Mouse (Mus musculus) midbrain, embryonic 15.5 days (tissue): ENCODE measurements around the gene Stk19. TPM values are rescaled to one million over a fixed set of nuclear protein-coding genes. Genes with fewer than 3 reads are reported as not detected.

Experiments
- ATAC-seq: fragments of 200-750 bp; cut with Nextera tagmentation; replicated peaks from 2 replicates; pipeline ENCODE4 v1.8.0; 2017; ENCODE audit warnings: moderate TSS enrichment
- H3K27ac ChIP-seq: fragments of 300-500 bp; sonication (generic); 2 replicates; pipeline ENCODE4 v1.5.1; 2015; ENCODE audit warnings: mild to moderate bottlenecking, inconsistent platforms
- H3K27me3 ChIP-seq: fragments of 300-500 bp; sonication (generic); replicated peaks from 2 replicates; pipeline ENCODE4 v1.6.1; 2015; ENCODE audit warnings: inconsistent platforms
- H3K36me3 ChIP-seq: fragments of 300-500 bp; sonication (generic); replicated peaks from 2 replicates; pipeline ENCODE4 v1.6.1; 2015; ENCODE audit warnings: inconsistent platforms
- H3K4me1 ChIP-seq: fragments of 300-500 bp; sonication (generic); 2 replicates; pipeline ENCODE4 v1.6.1; 2015; ENCODE audit warnings: inconsistent platforms
- H3K4me2 ChIP-seq: fragments of 300-500 bp; sonication (generic); 2 replicates; pipeline ENCODE4 v1.6.1; 2015; ENCODE audit warnings: inconsistent platforms, mild to moderate bottlenecking, moderate library complexity
- H3K4me3 ChIP-seq: fragments of 300-500 bp; sonication (generic); 2 replicates; pipeline ENCODE4 v1.5.1; 2015; ENCODE audit warnings: mild to moderate bottlenecking, inconsistent platforms
- H3K9ac ChIP-seq: fragments of 300-500 bp; sonication (generic); 2 replicates; pipeline ENCODE4 v1.6.1; 2015; ENCODE audit warnings: mild to moderate bottlenecking, inconsistent platforms
- H3K9me3 ChIP-seq: fragments of 300-500 bp; sonication (generic); 2 replicates; pipeline ENCODE4 v1.6.1; 2016; ENCODE audit warnings: inconsistent platforms
- WGBS: fragments of 180-500 bp; shearing (Covaris S2); methylation state at CpG from one replicate; pipeline ENCODE4 v1.1.7; 2015; ENCODE audit warnings: mixed read lengths; 5-methylcytosine and 5-hydroxymethylcytosine counted together
- polyA plus RNA-seq: library from polyadenylated mRNA; unstranded; fragments of >200 nt; fragmentation: Nextera tagmentation; extraction: Ambion mirVana; gene quantifications from 2 replicates; pipeline ENCODE4 v1.2.1, GENCODE M21; 2015

Gene Stk19
- polyA plus RNA-seq, result 41.2 and 50.4 TPM in 2 replicates

- under 1% methylated on average over 40 of the region's 40 CpGs for WGBS
- Histone ChIP-seq H3K4me3 (peak within 1 kb of the TSS; percentile 87), H3K27me3 (no peaks in the 10 kb centered on the region), H3K36me3 (peaks cover 33% of the 10 kb centered on the region), H3K9ac (peak within 1 kb of the TSS; percentile 70), H3K4me1 (peaks cover 31% of the 10 kb centered on the region), H3K4me2 (peak within 1 kb of the TSS; percentile 98), H3K27ac (peak within 1 kb of the TSS; percentile 84), H3K9me3 (no peaks in the 10 kb centered on the region)
- peak; percentile 93 for ATAC-seq
Measured at GRCm38 (mm10) chr17:34836856-34837221, at the start of gene Stk19, which contains the start of gene Dxo. TSS of gene Stk19 (minus strand) at chr17:34836945. TSS of gene Dxo (plus strand) at chr17:34837019.

GRCm38 (mm10) chr17:34885615-34886014 lies 48.9 kb upstream of the Stk19 start:
- peaks cover 2% of the 10 kb centered on the region; the same call in 1 of the 2 replicates for H3K27me3 ChIP-seq
- H3K9ac ChIP-seq, result no peak overlapping the region
- no peak overlapping the region for H3K4me3 ChIP-seq
- H3K4me1 ChIP-seq, result no peaks in the 10 kb centered on the region
- no peak overlapping the region for H3K27ac ChIP-seq
- H3K9me3 ChIP-seq, result no peaks in the 10 kb centered on the region
- WGBS, result 91% methylated on average over 3 of the region's 3 CpGs
- H3K36me3 ChIP-seq, result no peaks in the 10 kb centered on the region
- no peak for ATAC-seq
- H3K4me2 ChIP-seq, result no peak overlapping the region

GRCm38 (mm10) chr17:34884704-34885103 lies 48.0 kb upstream of the Stk19 start:
- no peaks in the 10 kb centered on the region for H3K9me3 ChIP-seq
- H3K4me3 ChIP-seq, result no peak overlapping the region
- no peak overlapping the region for H3K27ac ChIP-seq
- no peak overlapping the region for H3K4me2 ChIP-seq
- no peak for ATAC-seq
- WGBS, result 91% methylated on average over 6 of the region's 6 CpGs
- H3K9ac ChIP-seq, result no peak overlapping the region
- no peaks in the 10 kb centered on the region for H3K4me1 ChIP-seq
- no peaks in the 10 kb centered on the region for H3K36me3 ChIP-seq
- H3K27me3 ChIP-seq, result peaks cover 2% of the 10 kb centered on the region; the same call in 1 of the 2 replicates

- Histone ChIP-seq H3K4me2 (no peak overlapping the region), H3K9me3 (no peaks in the 10 kb centered on the region), H3K27me3 (peaks cover 2% of the 10 kb centered on the region; the same call in 1 of the 2 replicates), H3K4me3 (no peak overlapping the region), H3K9ac (no peak overlapping the region), H3K27ac (no peak overlapping the region), H3K4me1 (no peaks in the 10 kb centered on the region), H3K36me3 (no peaks in the 10 kb centered on the region)
- WGBS, result 71% methylated on average over 3 of the region's 3 CpGs
- no peak for ATAC-seq
Measured at GRCm38 (mm10) chr17:34883332-34883731, 46.6 kb upstream of the Stk19 start.

- Histone ChIP-seq H3K9ac (no peak within 1 kb of the TSS), H3K36me3 (no peaks in the 10 kb centered on the region), H3K4me2 (no peak within 1 kb of the TSS), H3K9me3 (no peaks in the 10 kb centered on the region), H3K4me3 (no peak within 1 kb of the TSS), H3K4me1 (no peaks in the 10 kb centered on the region), H3K27ac (no peak within 1 kb of the TSS), H3K27me3 (peaks cover 2% of the 10 kb centered on the region; the same call in 1 of the 2 replicates)
- ATAC-seq, result no peak
- 8% methylated on average over 15 of the region's 15 CpGs for WGBS
Measured at GRCm38 (mm10) chr17:34881683-34882310, 45.1 kb upstream of the Stk19 start, which contains the start of gene Gm20547. TSS of gene Gm20547 (minus strand) at chr17:34882042.

- Histone ChIP-seq H3K27me3 (peaks cover 2% of the 10 kb centered on the region; the same call in 1 of the 2 replicates), H3K9ac (no peak overlapping the region), H3K4me3 (no peak overlapping the region), H3K4me2 (no peak overlapping the region), H3K9me3 (no peaks in the 10 kb centered on the region), H3K4me1 (no peaks in the 10 kb centered on the region), H3K36me3 (no peaks in the 10 kb centered on the region), H3K27ac (no peak overlapping the region)
- ATAC-seq, result no peak
Measured at GRCm38 (mm10) chr17:34881166-34881565, 44.4 kb upstream of the Stk19 start.

GRCm38 (mm10) chr17:34879336-34879879 lies 42.7 kb upstream of the Stk19 start, which contains the start of gene Zbtb12:
TSS of gene Zbtb12 (plus strand) at chr17:34879483.
- H3K9me3 ChIP-seq, result no peaks in the 10 kb centered on the region
- no peak within 1 kb of the TSS for H3K27ac ChIP-seq
- H3K27me3 ChIP-seq, result peaks cover 2% of the 10 kb centered on the region; the same call in 1 of the 2 replicates
- no peak within 1 kb of the TSS for H3K9ac ChIP-seq
- no peaks in the 10 kb centered on the region for H3K4me1 ChIP-seq
- ATAC-seq, result no peak
- H3K4me3 ChIP-seq, result no peak within 1 kb of the TSS
- 70% methylated on average over 11 of the region's 11 CpGs for WGBS
- H3K4me2 ChIP-seq, result no peak within 1 kb of the TSS
- H3K36me3 ChIP-seq, result no peaks in the 10 kb centered on the region

- H3K27me3 ChIP-seq, result no peaks in the 10 kb centered on the region
- no peak overlapping the region for H3K4me2 ChIP-seq
- H3K36me3 ChIP-seq, result no peaks in the 10 kb centered on the region
- no peaks in the 10 kb centered on the region for H3K9me3 ChIP-seq
- H3K27ac ChIP-seq, result no peak overlapping the region
- ATAC-seq, result no peak
- no peaks in the 10 kb centered on the region for H3K4me1 ChIP-seq
- WGBS, result 93% methylated on average over 6 of the region's 6 CpGs
- no peak overlapping the region for H3K4me3 ChIP-seq
- no peak overlapping the region for H3K9ac ChIP-seq
Measured at GRCm38 (mm10) chr17:34874321-34874720, 37.6 kb upstream of the Stk19 start.

- H3K27ac ChIP-seq, result no peak overlapping the region
- 67% methylated on average over 7 of the region's 7 CpGs for WGBS
- no peak overlapping the region for H3K4me3 ChIP-seq
- ATAC-seq, result no peak
- H3K4me2 ChIP-seq, result no peak overlapping the region
- no peaks in the 10 kb centered on the region for H3K36me3 ChIP-seq
- H3K4me1 ChIP-seq, result no peaks in the 10 kb centered on the region
- no peaks in the 10 kb centered on the region for H3K9me3 ChIP-seq
- H3K9ac ChIP-seq, result no peak overlapping the region
- no peaks in the 10 kb centered on the region for H3K27me3 ChIP-seq
Measured at GRCm38 (mm10) chr17:34865981-34866380, 29.2 kb upstream of the Stk19 start.

- no peak within 1 kb of the TSS for H3K9ac ChIP-seq
- no peak within 1 kb of the TSS for H3K4me3 ChIP-seq
- no peak for ATAC-seq
- H3K4me1 ChIP-seq, result no peaks in the 10 kb centered on the region
- no peaks in the 10 kb centered on the region for H3K27me3 ChIP-seq
- H3K9me3 ChIP-seq, result no peaks in the 10 kb centered on the region
- no peak within 1 kb of the TSS for H3K4me2 ChIP-seq
- 71% methylated on average over 8 of the region's 8 CpGs for WGBS
- H3K27ac ChIP-seq, result no peak within 1 kb of the TSS
- H3K36me3 ChIP-seq, result no peaks in the 10 kb centered on the region
Measured at GRCm38 (mm10) chr17:34862416-34863081, 25.8 kb upstream of the Stk19 start, which contains the start of gene Cfb. TSS of gene Cfb (minus strand) at chr17:34862518.

GRCm38 (mm10) chr17:34861704-34862415 lies 25.1 kb upstream of the Stk19 start:
- H3K9me3 ChIP-seq, result no peaks in the 10 kb centered on the region
- H3K9ac ChIP-seq, result no peak overlapping the region
- peaks cover under 1% of the 10 kb centered on the region; the same call in 1 of the 2 replicates for H3K36me3 ChIP-seq
- H3K27ac ChIP-seq, result no peak overlapping the region
- 67% methylated on average over 13 of the region's 13 CpGs for WGBS
- H3K4me1 ChIP-seq, result no peaks in the 10 kb centered on the region
- no peak overlapping the region for H3K4me2 ChIP-seq
- H3K27me3 ChIP-seq, result no peaks in the 10 kb centered on the region
- no peak for ATAC-seq
- H3K4me3 ChIP-seq, result no peak overlapping the region

GRCm38 (mm10) chr17:34860514-34860913 lies 23.8 kb upstream of the Stk19 start:
- Histone ChIP-seq H3K9ac (no peak overlapping the region), H3K4me2 (no peak overlapping the region), H3K9me3 (no peaks in the 10 kb centered on the region), H3K27ac (no peak overlapping the region), H3K27me3 (no peaks in the 10 kb centered on the region), H3K36me3 (peaks cover 14% of the 10 kb centered on the region), H3K4me1 (no peaks in the 10 kb centered on the region), H3K4me3 (no peak overlapping the region)
- ATAC-seq, result no peak
- 91% methylated on average over 9 of the region's 9 CpGs for WGBS
